Comparison of ENCODE assay signal across 28 mouse cellular contexts in the genomic region with DNA sequence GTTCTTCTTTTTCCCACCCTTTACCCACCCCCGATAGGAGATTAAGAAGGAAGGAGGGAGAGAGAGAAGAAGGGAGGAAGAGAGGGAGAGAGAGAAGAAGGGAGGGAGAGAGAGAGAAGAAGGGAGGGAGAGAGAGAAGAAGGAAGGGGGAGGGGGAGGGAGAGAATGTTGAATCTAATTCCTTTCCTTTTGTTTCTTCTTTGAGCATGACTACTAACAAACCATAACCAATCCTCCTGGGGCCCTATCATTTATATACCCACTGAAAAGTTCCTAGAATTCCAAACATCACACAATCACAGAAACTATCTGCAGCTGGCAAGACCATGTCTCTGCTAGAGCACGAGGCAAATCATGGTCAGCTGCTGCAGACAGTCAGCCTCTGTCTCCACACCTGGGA. TPM values are rescaled to one million over a fixed set of nuclear protein-coding genes. Genes with fewer than 3 reads are reported as not detected.
DNase-seq lines count a peak whose midpoint lies in the region; ATAC-seq and TF ChIP-seq lines count a peak whose summit lies in the region.
"Had no signal": no experiment of that assay in that cellular context is flagged by ENCODE, and none has a peak within 500 bp of the region (broad histone marks: within the 10 kb centered on the region; RNA-seq: fewer than 3 reads in every experiment).

No protein-coding gene starts in this region.

- H3K27ac ChIP-seq in embryonic facial prominence, embryonic 13.5 days: peak overlapping the region; percentile 44; the same call in 1 of the 2 replicates
- H3K27ac ChIP-seq in embryonic facial prominence, embryonic 10.5 days (replicated peaks): no peak overlapping the region
- 0 out of 2 replicates have a peak overlapping the region, but pooled peaks have one; percentile 4 for H3K27ac ChIP-seq in brown adipose tissue, adult 24 weeks (replicated peaks; ENCODE audit: low read depth, low read length)
- no peak overlapping the region for H3K27ac ChIP-seq in forebrain, embryonic 10.5 days
- no peak overlapping the region for H3K27ac ChIP-seq in kidney, embryonic 16.5 days (ENCODE audit: low read length)
- H3K27ac ChIP-seq: embryonic facial prominence, embryonic 12.5 days; forebrain, embryonic 12.5 days; forebrain, embryonic 15.5 days; heart, adult 2 months; heart, embryonic 10.5 days; heart, embryonic 13.5 days; hindbrain, embryonic 12.5 days; hindbrain, embryonic 15.5 days had no signal

- peaks cover 56% of the 10 kb centered on the region for H3K4me1 ChIP-seq in embryonic facial prominence, embryonic 13.5 days
- peaks cover 67% of the 10 kb centered on the region for H3K4me1 ChIP-seq in embryonic facial prominence, embryonic 10.5 days
- H3K4me1 ChIP-seq in brown adipose tissue, adult 24 weeks (ENCODE audit: control insufficient read depth, insufficient read depth, insufficient read length, low read length): peaks cover 18% of the 10 kb centered on the region
- H3K4me1 ChIP-seq in forebrain, embryonic 10.5 days: peaks cover 63% of the 10 kb centered on the region
- H3K4me1 ChIP-seq in kidney, embryonic 16.5 days (ENCODE audit: insufficient read depth, low read length): peaks cover 30% of the 10 kb centered on the region
- H3K4me1 ChIP-seq: heart, embryonic 10.5 days; heart, embryonic 13.5 days had no signal

- TF ChIP-seq POLR2A in myocyte (IDR thresholded peaks at IDR 0.05; ENCODE audit: insufficient read length, low read depth): no peak

- no peak for ATAC-seq in embryonic facial prominence, embryonic 13.5 days (ENCODE audit: insufficient number of reproducible peaks, insufficient read depth, low FRiP score, low TSS enrichment, low read depth)
- ATAC-seq in kidney, embryonic 16.5 days (ENCODE audit: low FRiP score, low TSS enrichment): no peak
- ATAC-seq: CD4-positive, CD25-positive, alpha-beta regulatory T cell, adult 4 months; forebrain, embryonic 15.5 days; intestine, postnatal 0 days; Patski had no signal

- no peak overlapping the region for H3K9ac ChIP-seq in embryonic facial prominence, embryonic 13.5 days
- H3K9ac ChIP-seq in kidney, embryonic 16.5 days (replicated peaks; ENCODE audit: low read length): no peak overlapping the region
- H3K9ac ChIP-seq: embryonic facial prominence, embryonic 12.5 days; forebrain, embryonic 12.5 days; forebrain, embryonic 15.5 days; heart, embryonic 13.5 days; hindbrain, embryonic 12.5 days; hindbrain, embryonic 15.5 days had no signal

- H3K36me3 ChIP-seq in embryonic facial prominence, embryonic 13.5 days: 0 out of 2 replicates have a peak, but pooled peaks cover 3% of the 10 kb centered on the region
- H3K36me3 ChIP-seq in embryonic facial prominence, embryonic 10.5 days (replicated peaks): no peaks in the 10 kb centered on the region
- no peaks in the 10 kb centered on the region for H3K36me3 ChIP-seq in myocyte (ENCODE audit: control insufficient read depth, insufficient read depth)
- 0 out of 2 replicates have a peak, but pooled peaks cover 3% of the 10 kb centered on the region for H3K36me3 ChIP-seq in forebrain, embryonic 10.5 days (replicated peaks)
- no peaks in the 10 kb centered on the region for H3K36me3 ChIP-seq in kidney, embryonic 16.5 days (ENCODE audit: insufficient read depth, low read length)
- H3K36me3 ChIP-seq: embryonic facial prominence, embryonic 12.5 days; forebrain, embryonic 12.5 days; forebrain, embryonic 15.5 days; heart, embryonic 10.5 days; heart, embryonic 13.5 days; hindbrain, embryonic 12.5 days; hindbrain, embryonic 15.5 days had no signal

- H3K79me2 ChIP-seq in myocyte (ENCODE audit: control insufficient read depth, insufficient read depth): peaks cover 57% of the 10 kb centered on the region

- no peak overlapping the region for H3ac ChIP-seq in myocyte (ENCODE audit: control insufficient read depth, insufficient read length)

- no peak for DNase-seq in embryonic facial prominence, embryonic 10.5 days (ENCODE audit: low spot score)
- no peak for DNase-seq in forebrain, embryonic 10.5 days (ENCODE audit: extremely low spot score, low spot score)
- DNase-seq: adrenal gland, postnatal 14 days; B cell, adult 2 months; cerebellum, adult 11-12 months; cerebellum, adult 8-10 months; cerebellum, postnatal 10 days; cerebellum, postnatal 36 days; embryo, embryonic 11 days; gastrocnemius, postnatal 25 days; heart, adult 2 months; heart, postnatal 14 days; heart, postnatal 4 days; kidney, adult 2 months had no signal

- 29% methylated on average over 2 of the region's 2 CpGs for WGBS in embryonic facial prominence, embryonic 13.5 days
- 65% methylated on average over 2 of the region's 2 CpGs for WGBS in embryonic facial prominence, embryonic 10.5 days
- 77% methylated on average over 2 of the region's 2 CpGs for WGBS in forebrain, embryonic 10.5 days
- 55% methylated on average over 2 of the region's 2 CpGs for WGBS in kidney, embryonic 16.5 days

- H3K4me3 ChIP-seq in embryonic facial prominence, embryonic 13.5 days: no peak overlapping the region
- no peak overlapping the region for H3K4me3 ChIP-seq in embryonic facial prominence, embryonic 10.5 days
- no peak overlapping the region for H3K4me3 ChIP-seq in brown adipose tissue, adult 24 weeks (ENCODE audit: insufficient read depth, low read depth, low read length)
- no peak overlapping the region for H3K4me3 ChIP-seq in myocyte
- H3K4me3 ChIP-seq in forebrain, embryonic 10.5 days: no peak overlapping the region
- H3K4me3 ChIP-seq in kidney, embryonic 16.5 days (ENCODE audit: low read length): no peak overlapping the region
- H3K4me3 ChIP-seq: embryonic facial prominence, embryonic 12.5 days; forebrain, embryonic 12.5 days; forebrain, embryonic 15.5 days; heart, adult 2 months; heart, embryonic 10.5 days; heart, embryonic 13.5 days; hindbrain, embryonic 12.5 days; hindbrain, embryonic 15.5 days had no signal

- H3K4me2 ChIP-seq in embryonic facial prominence, embryonic 13.5 days: no peak overlapping the region
- no peak overlapping the region for H3K4me2 ChIP-seq in myocyte (ENCODE audit: low read depth)
- H3K4me2 ChIP-seq in kidney, embryonic 16.5 days (replicated peaks; ENCODE audit: low read depth, low read length): no peak overlapping the region
- H3K4me2 ChIP-seq: embryonic facial prominence, embryonic 12.5 days; forebrain, embryonic 12.5 days; forebrain, embryonic 15.5 days; heart, embryonic 13.5 days; hindbrain, embryonic 12.5 days; hindbrain, embryonic 15.5 days had no signal

- no peaks in the 10 kb centered on the region for H3K27me3 ChIP-seq in embryonic facial prominence, embryonic 13.5 days
- peaks cover 12% of the 10 kb centered on the region for H3K27me3 ChIP-seq in embryonic facial prominence, embryonic 10.5 days (replicated peaks; ENCODE audit: low read depth, poor library complexity, severe bottlenecking)
- no peaks in the 10 kb centered on the region for H3K27me3 ChIP-seq in myocyte (ENCODE audit: control insufficient read depth, insufficient read depth, insufficient read length)
- peaks cover 16% of the 10 kb centered on the region for H3K27me3 ChIP-seq in forebrain, embryonic 10.5 days (ENCODE audit: poor library complexity, severe bottlenecking)
- no peaks in the 10 kb centered on the region for H3K27me3 ChIP-seq in kidney, embryonic 16.5 days (ENCODE audit: insufficient read depth, low read length)
- H3K27me3 ChIP-seq: embryonic facial prominence, embryonic 12.5 days; forebrain, embryonic 15.5 days; hindbrain, embryonic 15.5 days; Patski had no signal

- H3K9me3 ChIP-seq in embryonic facial prominence, embryonic 13.5 days: no peaks in the 10 kb centered on the region
- no peaks in the 10 kb centered on the region for H3K9me3 ChIP-seq in embryonic facial prominence, embryonic 10.5 days
- no peaks in the 10 kb centered on the region for H3K9me3 ChIP-seq in forebrain, embryonic 10.5 days
- no peaks in the 10 kb centered on the region for H3K9me3 ChIP-seq in kidney, embryonic 16.5 days (ENCODE audit: low read length)
- H3K9me3 ChIP-seq: embryonic facial prominence, embryonic 12.5 days; forebrain, embryonic 12.5 days; forebrain, embryonic 15.5 days; heart, embryonic 10.5 days; heart, embryonic 13.5 days; hindbrain, embryonic 12.5 days; hindbrain, embryonic 15.5 days had no signal

TF ChIP-seq in myocyte, 11 proteins besides CTCF, POLR2A, EP300 and RAD21:
- no peak for TF ChIP-seq REST (IDR thresholded peaks at IDR 0.05; ENCODE audit: insufficient read depth, insufficient read length)
- TF ChIP-seq MYOD1 (IDR thresholded peaks at IDR 0.05; ENCODE audit: control insufficient read depth in 1 of 3, insufficient read length in 2 of 3, low read depth in 2 of 3): peak; percentile 1 to 49 (median 30)

RNA-seq across cellular contexts. Expression of a gene that starts 32.7 kb away (rescaled TPM):
- polyA plus RNA-seq in embryonic facial prominence, embryonic 13.5 days (2015; fragmentation: Nextera tagmentation; extraction: Ambion mirVana): 21.5 and 23.9 TPM in 2 replicates
- polyA plus RNA-seq in embryonic facial prominence, embryonic 10.5 days (2016; fragmentation: Nextera tagmentation; extraction: Ambion mirVana): 9.2 and 10.5 TPM in 2 replicates
- polyA plus RNA-seq in brown adipose tissue, adult 24 weeks (2012; ENCODE audit: insufficient read depth, insufficient read length, missing spikeins): 6.5 and 9.6 TPM in 2 replicates
- 19.0 TPM for polyA plus RNA-seq in myocyte (2012; fragmentation: generic; extraction: Trizol)
- 9.3 and 12.4 TPM in 2 replicates for polyA plus RNA-seq in forebrain, embryonic 10.5 days (2016; fragmentation: Nextera tagmentation; extraction: Ambion mirVana)
- 15.3 and 15.8 TPM in 2 replicates for polyA plus RNA-seq in kidney, embryonic 16.5 days (2015; fragmentation: Nextera tagmentation; extraction: Ambion mirVana)

Comparison
In these comparisons a context has a peak if more than half of its experiments do, and no peak if none do; other contexts are left out.
1. H3K27ac ChIP-seq: peak in embryonic facial prominence, embryonic 13.5 days (single experiment) and brown adipose tissue, adult 24 weeks (single experiment); none in embryonic facial prominence, embryonic 10.5 days (single experiment), forebrain, embryonic 10.5 days (single experiment) and kidney, embryonic 16.5 days (single experiment).